Mouse (Mus musculus): Measurements from ENCODE around the gene Rap1gds1. TPM values are rescaled to one million over a fixed set of nuclear protein-coding genes. Genes with fewer than 3 reads are reported as not detected.
A peak's percentile ranks its signal among the peaks of the same experiment; 100 is the strongest.

Gene Rap1gds1
- polyA plus RNA-seq, 1 experiment, result 40.1 TPM

DNA sequence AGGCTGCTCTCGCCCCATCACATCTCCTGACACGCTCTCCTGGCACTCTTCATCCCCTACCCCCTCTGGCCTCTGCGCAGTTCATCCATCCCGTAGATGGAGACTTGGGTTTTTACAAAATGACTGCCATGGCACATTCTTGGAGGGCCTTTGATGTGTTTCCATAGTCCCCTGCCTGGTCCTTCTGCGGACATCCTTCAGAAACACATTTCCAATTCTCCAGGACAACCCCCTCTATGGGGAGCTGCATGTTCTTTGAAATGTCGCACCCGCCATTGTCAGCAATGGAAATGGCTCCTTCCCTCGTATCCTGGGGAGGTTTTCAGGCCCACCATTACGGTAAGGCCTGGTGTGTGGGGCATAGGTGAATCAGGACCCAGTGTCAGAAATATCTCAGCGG lies 198.6 kb downstream of the Rap1gds1 start:
- no peaks in the 10 kb centered on the region for H3K27me3 ChIP-seq (ENCODE audit: control insufficient read depth, insufficient read depth, insufficient read length)

DNA sequence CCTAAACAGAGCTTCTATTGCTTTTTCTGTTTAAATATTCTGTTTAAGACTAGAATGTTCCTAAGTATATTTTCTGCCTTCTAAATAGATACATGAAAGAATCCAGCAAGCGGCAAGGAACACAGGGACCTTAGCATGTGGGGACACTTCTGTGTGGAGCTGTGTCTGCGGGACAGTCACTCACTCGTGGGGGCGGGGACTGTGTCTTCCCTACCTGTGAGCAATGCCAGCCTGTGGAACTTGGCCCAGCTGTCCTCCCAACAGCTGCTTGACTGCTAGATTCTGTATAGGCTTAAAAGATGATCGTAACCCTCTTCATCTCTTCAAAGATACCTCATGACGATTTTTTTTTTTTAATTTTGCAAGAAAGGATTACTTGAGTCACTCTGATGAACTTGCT lies 199.1 kb downstream of the Rap1gds1 start:
- peaks cover 5% of the 10 kb centered on the region for H3K36me3 ChIP-seq (ENCODE audit: control insufficient read depth, insufficient read depth)
- H3K4me2 ChIP-seq (ENCODE audit: low read depth), result no peak overlapping the region
- no peaks in the 10 kb centered on the region for H3K79me2 ChIP-seq (ENCODE audit: control insufficient read depth, insufficient read depth)
- no peak overlapping the region for H3K4me3 ChIP-seq
- TF ChIP-seq POLR2AphosphoS2 (IDR thresholded peaks at IDR 0.05; ENCODE audit: insufficient read length, low read depth), result no peak
- peak in 1 of 3 experiments; percentile 17 for TF ChIP-seq MYOG (IDR thresholded peaks at IDR 0.05; ENCODE audit: control insufficient read depth in 1 of 3, insufficient read depth in 1 of 3, insufficient read length in 2 of 3, low read depth in 2 of 3)
- H3ac ChIP-seq (ENCODE audit: control insufficient read depth, insufficient read length), result no peak overlapping the region
- H3K27me3 ChIP-seq (ENCODE audit: control insufficient read depth, insufficient read depth, insufficient read length), result no peaks in the 10 kb centered on the region

More for the DNA sequence above, 198.6 kb downstream of the Rap1gds1 start:
- TF ChIP-seq USF1 (IDR thresholded peaks at IDR 0.05; ENCODE audit: low read depth), result no peak
- TF ChIP-seq MAX (IDR thresholded peaks at IDR 0.05; ENCODE audit: low read depth), result no peak
- TF ChIP-seq POLR2AphosphoS2 (IDR thresholded peaks at IDR 0.05; ENCODE audit: insufficient read length, low read depth), result no peak
- no peak for TF ChIP-seq TCF3 (IDR thresholded peaks at IDR 0.05; ENCODE audit: insufficient read length, low read depth)
- no peak for TF ChIP-seq CEBPB (IDR thresholded peaks at IDR 0.05; ENCODE audit: insufficient read depth, poor library complexity, severe bottlenecking)
- H3K4me2 ChIP-seq (ENCODE audit: low read depth), result no peak overlapping the region
- H3K79me2 ChIP-seq (ENCODE audit: control insufficient read depth, insufficient read depth), result no peaks in the 10 kb centered on the region
- peaks cover 5% of the 10 kb centered on the region for H3K36me3 ChIP-seq (ENCODE audit: control insufficient read depth, insufficient read depth)
- H3K4me3 ChIP-seq, result no peak overlapping the region
- H3ac ChIP-seq (ENCODE audit: control insufficient read depth, insufficient read length), result no peak overlapping the region

Other genes with a start within 250 kb of the Rap1gds1 start
- gene Stpg2, start 130.5 kb upstream of the Rap1gds1 start, polyA plus RNA-seq (2012; fragmentation: generic; extraction: Trizol), result not detected

All from myocyte (in vitro differentiated cells).